Comparison of ENCODE assay signal across 17 mouse cellular contexts in the genomic region with DNA sequence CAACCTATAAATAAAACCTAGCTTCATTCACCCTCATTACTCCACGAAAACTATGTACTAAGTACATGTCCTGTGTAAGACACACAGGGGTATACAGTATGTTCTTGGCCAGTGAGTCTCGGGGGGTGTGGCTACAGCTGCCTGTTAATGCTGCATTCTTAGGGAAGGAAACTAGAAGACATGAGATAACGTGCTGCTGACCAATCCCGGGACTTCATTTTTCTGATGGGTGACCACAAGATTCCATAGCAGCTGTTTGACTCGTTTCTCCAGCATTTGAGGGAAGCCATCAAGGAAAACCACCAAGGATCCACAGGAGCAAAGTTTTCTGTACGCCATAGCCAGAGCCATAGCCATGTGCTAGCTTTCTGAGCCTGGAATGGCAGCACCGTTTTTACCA. TPM values are rescaled to one million over a fixed set of nuclear protein-coding genes. Genes with fewer than 3 reads are reported as not detected.
DNase-seq lines count a peak whose midpoint lies in the region; ATAC-seq and TF ChIP-seq lines count a peak whose summit lies in the region.
"Had no signal": no experiment of that assay in that cellular context is flagged by ENCODE, and none has a peak within 500 bp of the region (broad histone marks: within the 10 kb centered on the region; RNA-seq: fewer than 3 reads in every experiment).

No protein-coding gene starts in this region.

- no peak for TF ChIP-seq EP300 in MEL (IDR thresholded peaks at IDR 0.05; ENCODE audit: low read depth in 1 of 2, low read length in 2 of 2)

- H3K36me3 ChIP-seq in heart, embryonic 14.5 days (ENCODE audit: control insufficient read depth, insufficient read depth, low read length), result no peaks in the 10 kb centered on the region
- H3K36me3 ChIP-seq in MEL (ENCODE audit: control insufficient read depth in 1 of 2, insufficient read depth in 2 of 2, low read length in 2 of 2) (peaks cover 0 to 38% of the 10 kb centered on the region in 2 experiments; a peak in 2 of 4 replicates), macrophage (ENCODE audit: inconsistent target) (no peaks in the 10 kb centered on the region)
- H3K36me3 ChIP-seq: hindbrain, embryonic 15.5 days; midbrain, embryonic 13.5 days had no signal

- no peak for TF ChIP-seq CTCF in MEL (IDR thresholded peaks at IDR 0.05 in 2 of 3, conservative IDR thresholded peaks at IDR 0.05 in 1 of 3; ENCODE audit: control insufficient read depth in 1 of 3, insufficient read depth in 1 of 3, low read depth in 2 of 3, low read length in 3 of 3, poor library complexity in 1 of 3, severe bottlenecking in 1 of 3)

- H3K9ac ChIP-seq in heart, embryonic 14.5 days (ENCODE audit: low read length), result no peak overlapping the region
- no peak overlapping the region for H3K9ac ChIP-seq in MEL (ENCODE audit: control insufficient read depth, low read depth, low read length, poor library complexity, severe bottlenecking)
- H3K9ac ChIP-seq: forebrain, embryonic 13.5 days; hindbrain, embryonic 15.5 days; midbrain, embryonic 13.5 days had no signal

- no peak for DNase-seq in heart, adult 8-10 months (ENCODE audit: low spot score)
- peak; percentile 47 for DNase-seq in MEL (ENCODE audit: low read depth, low spot score)
- peak; percentile 24 for DNase-seq in heart, postnatal 4 days
- no peak for DNase-seq in natural killer cell, adult 2 months (ENCODE audit: low spot score in 2 of 2)
- DNase-seq in spleen, postnatal 4 days (ENCODE audit: low spot score in 2 of 2), result no peak
- DNase-seq: adrenal gland, postnatal 14 days; cerebellum, adult 8-10 months; embryo, embryonic 11 days; kidney, postnatal 36 days; lung, postnatal 10 days; thymus, postnatal 36 days had no signal

- no peaks in the 10 kb centered on the region for H3K9me3 ChIP-seq in heart, embryonic 14.5 days (ENCODE audit: control insufficient read depth, low read length)
- no peaks in the 10 kb centered on the region for H3K9me3 ChIP-seq in MEL (replicated peaks; ENCODE audit: insufficient read depth, low read length)
- H3K9me3 ChIP-seq: forebrain, embryonic 13.5 days; hindbrain, embryonic 15.5 days had no signal

- H3K27ac ChIP-seq in heart, embryonic 14.5 days (replicated peaks in 1 of 2; ENCODE audit: control insufficient read depth in 1 of 2, insufficient read depth in 1 of 2, low read depth in 2 of 2, low read length in 2 of 2), result no peak overlapping the region
- H3K27ac ChIP-seq in MEL (ENCODE audit: control insufficient read depth, low read depth, low read length), result no peak overlapping the region
- H3K27ac ChIP-seq in macrophage, result peak overlapping the region; percentile 60
- H3K27ac ChIP-seq: forebrain, embryonic 13.5 days; hindbrain, embryonic 15.5 days; midbrain, embryonic 13.5 days had no signal

- TF ChIP-seq POLR2A in MEL (IDR thresholded peaks at IDR 0.05; ENCODE audit: control insufficient read depth in 1 of 2, insufficient read depth in 1 of 2, low read depth in 1 of 2, low read length in 2 of 2, poor library complexity in 1 of 2), result no peak

- H3K27me3 ChIP-seq in heart, embryonic 14.5 days (ENCODE audit: control insufficient read depth, insufficient read depth, low read length), result no peaks in the 10 kb centered on the region
- no peaks in the 10 kb centered on the region for H3K27me3 ChIP-seq in MEL (ENCODE audit: control insufficient read depth in 1 of 2, insufficient read depth in 2 of 2, low read length in 2 of 2)
- H3K27me3 ChIP-seq: hindbrain, embryonic 15.5 days had no signal

- H3K79me2 ChIP-seq in MEL (ENCODE audit: control insufficient read depth, insufficient read depth, low read length, poor library complexity) (peaks cover 5% of the 10 kb centered on the region; the same call in 1 of the 2 replicates), macrophage (ENCODE audit: inconsistent target) (peaks cover 3% of the 10 kb centered on the region)

- no peak overlapping the region for H3K4me3 ChIP-seq in heart, embryonic 14.5 days (ENCODE audit: control insufficient read depth in 1 of 2, insufficient read depth in 1 of 2, low read depth in 1 of 2, low read length in 2 of 2)
- H3K4me3 ChIP-seq in MEL (ENCODE audit: control insufficient read depth in 1 of 2, insufficient read depth in 1 of 2, low read depth in 2 of 2, low read length in 2 of 2) (no peak overlapping the region), macrophage (ENCODE audit: inconsistent target) (peak overlapping the region; percentile 17)
- H3K4me3 ChIP-seq: forebrain, embryonic 13.5 days; hindbrain, embryonic 15.5 days; midbrain, embryonic 13.5 days had no signal

- H3K4me1 ChIP-seq in heart, embryonic 14.5 days (ENCODE audit: control insufficient read depth in 2 of 2, insufficient read depth in 2 of 2, low read length in 2 of 2), result peaks cover 2 to 6% of the 10 kb centered on the region in 2 experiments; a peak in 2 of 4 replicates
- peaks cover 12 to 46% of the 10 kb centered on the region in 2 experiments for H3K4me1 ChIP-seq in MEL (ENCODE audit: control insufficient read depth in 1 of 2, insufficient read depth in 2 of 2, low read length in 2 of 2)

- TF ChIP-seq RAD21 in MEL (IDR thresholded peaks at IDR 0.05; ENCODE audit: low read depth, low read length), result no peak

- 39% methylated on average over 7 of the region's 7 CpGs for WGBS in heart, embryonic 14.5 days
- 4% methylated on average over 7 of the region's 7 CpGs for WGBS in macrophage (ENCODE audit: missing documents)

- no peak for ATAC-seq in heart, embryonic 14.5 days (ENCODE audit: insufficient number of reproducible peaks, insufficient read depth, low FRiP score, low read depth)
- ATAC-seq: forebrain, embryonic 13.5 days; intestine, postnatal 0 days; midbrain, embryonic 13.5 days had no signal

- H3K4me2 ChIP-seq in heart, embryonic 14.5 days (ENCODE audit: low read length), result peak overlapping the region; percentile 26; the same call in 1 of the 2 replicates
- H3K4me2 ChIP-seq: forebrain, embryonic 13.5 days; hindbrain, embryonic 15.5 days; midbrain, embryonic 13.5 days had no signal

TF ChIP-seq in MEL, 35 proteins besides CTCF, POLR2A, EP300 and RAD21:
- TF ChIP-seq JUND (IDR thresholded peaks at IDR 0.05; ENCODE audit: low read depth, low read length) (no peak), SIN3A (IDR thresholded peaks at IDR 0.05; ENCODE audit: low read length) (peak; percentile 34; the same call in 1 of the 2 replicates), GATA1 (IDR thresholded peaks at IDR 0.05; ENCODE audit: low read depth, low read length) (peak; percentile 50), RCOR1 (IDR thresholded peaks at IDR 0.05; ENCODE audit: low read depth, low read length) (peak; percentile 22; the same call in 1 of the 2 replicates), MYC (IDR thresholded peaks at IDR 0.05; ENCODE audit: low read depth, low read length) (no peak), MYB (IDR thresholded peaks at IDR 0.05; ENCODE audit: low read depth, low read length) (no peak), POLR2AphosphoS5 (IDR thresholded peaks at IDR 0.05; ENCODE audit: borderline replicate concordance, low read depth, low read length) (no peak), NELFE (IDR thresholded peaks at IDR 0.05; ENCODE audit: low read depth, low read length) (no peak), ZC3H11A (IDR thresholded peaks at IDR 0.05; ENCODE audit: low read depth, low read length) (no peak), ETS1 (IDR thresholded peaks at IDR 0.05; ENCODE audit: low read depth, low read length) (0 out of 2 replicates have a peak, but pooled peaks have one; percentile 44), NRF1 (IDR thresholded peaks at IDR 0.05; ENCODE audit: insufficient read depth, low read depth, low read length, poor library complexity, severe bottlenecking) (no peak), HCFC1 (IDR thresholded peaks at IDR 0.05; ENCODE audit: low read depth, low read length) (no peak), CHD2 (IDR thresholded peaks at IDR 0.05; ENCODE audit: low read length) (no peak), UBTF (IDR thresholded peaks at IDR 0.05; ENCODE audit: borderline replicate concordance, insufficient read depth, low read depth, low read length) (no peak), MEF2A (IDR thresholded peaks at IDR 0.05; ENCODE audit: extremely low read depth, insufficient replicate concordance, low read depth, low read length, poor library complexity, severe bottlenecking) (no peak)

RNA-seq across cellular contexts. Expression of gene Zc3h12c, which starts 4.2 kb away (rescaled TPM):
- 4.4 and 4.6 TPM in 2 replicates for polyA plus RNA-seq in heart, embryonic 14.5 days (2014; fragmentation: Nextera tagmentation; extraction: Ambion mirVana)
- total RNA-seq in heart, adult 8-10 months (2022), result 1 to 10 TPM; 8.2 to 9.2 (median 8.7) TPM
- 1.3 and 1.7 TPM in 2 replicates for total RNA-seq in MEL (2012; rRNA removed)
- polyA plus RNA-seq in MEL (2012; ENCODE audit: insufficient read depth in 1 of 2, insufficient read length in 2 of 2, low read depth in 1 of 2, low replicate concordance in 2 of 2, missing spikeins in 1 of 2), result 1 to 10 TPM in 1 of 2 experiments, not detected in 1; 1.3 TPM
- total RNA-seq in heart, postnatal 4 days (2021), result 10 to 100 TPM; 13.0 to 13.3 TPM
- total RNA-seq in macrophage (2018; cell fraction: chromatin; rRNA removed), result 100 to 1,000 TPM in 11 of 26 experiments, 10 to 100 TPM in 15; 11.0 to 391 (median 76.0) TPM
- 100 to 1,000 TPM in 7 of 26 experiments, 10 to 100 TPM in 14, 1 to 10 TPM in 5; 8.9 to 172 (median 26.5) TPM for total RNA-seq in macrophage (2018; cell fraction: cytosol; rRNA removed)
- total RNA-seq in macrophage (2018; cell fraction: nucleus; rRNA removed), result 100 to 1,000 TPM in 15 of 26 experiments, 10 to 100 TPM in 11; 20.7 to 445 (median 175) TPM
- 2.5 to 5.8 TPM (median 4.9 TPM) in 3 replicates for polyA plus RNA-seq in macrophage (2018)

Comparison
In these comparisons a context has a peak if more than half of its experiments do, and no peak if none do; other contexts are left out.
1. DNase-seq: peak in MEL (single experiment) and heart, postnatal 4 days (single experiment); none in heart, adult 8-10 months (single experiment), natural killer cell, adult 2 months (0 of 2) and spleen, postnatal 4 days (0 of 2).